Mouse (Mus musculus) monocyte, adult 2 months (primary cell): ENCODE results near the gene Alox12b.

Experiments used
- DNase-seq, 2 experiments: peaks; one replicate each; pipeline ENCODE4 v3.0.0; 2022; ENCODE audit warnings: low spot score in 2 of 2, low read depth in 1 of 2

The Alox12b gene

DNA sequence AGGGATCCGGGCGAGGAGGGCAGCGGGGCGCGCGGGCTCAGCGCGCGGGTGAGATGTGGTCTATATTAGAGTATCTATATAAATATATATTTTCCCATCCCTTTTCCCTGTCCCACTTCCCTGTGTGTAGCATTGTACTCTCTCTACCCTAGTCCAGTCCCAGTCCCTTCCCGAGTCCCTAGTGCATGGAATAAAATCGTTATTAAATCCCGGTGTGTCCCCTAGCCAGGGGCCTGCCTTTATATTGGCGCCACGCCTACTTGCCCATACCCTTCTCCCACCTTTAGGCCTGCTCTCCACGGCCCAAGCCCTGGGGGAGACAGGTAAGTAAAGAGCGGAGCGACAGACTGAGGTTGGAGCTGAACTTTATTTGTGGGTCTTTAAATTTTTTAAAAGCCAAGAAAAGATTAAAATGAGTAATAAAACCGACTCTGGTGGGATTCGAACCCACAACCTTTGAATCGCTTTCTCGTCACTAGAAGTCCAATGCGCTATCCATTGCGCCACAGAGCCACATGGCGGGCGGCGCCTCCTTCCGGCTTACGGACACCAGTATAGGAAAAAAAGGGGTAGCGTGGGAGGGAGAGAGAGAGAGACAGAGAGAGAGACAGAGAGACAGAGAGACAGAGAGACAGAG is 33.6 kb upstream of the Alox12b start:
- peak; percentile 84 to 86 for DNase-seq

DNA sequence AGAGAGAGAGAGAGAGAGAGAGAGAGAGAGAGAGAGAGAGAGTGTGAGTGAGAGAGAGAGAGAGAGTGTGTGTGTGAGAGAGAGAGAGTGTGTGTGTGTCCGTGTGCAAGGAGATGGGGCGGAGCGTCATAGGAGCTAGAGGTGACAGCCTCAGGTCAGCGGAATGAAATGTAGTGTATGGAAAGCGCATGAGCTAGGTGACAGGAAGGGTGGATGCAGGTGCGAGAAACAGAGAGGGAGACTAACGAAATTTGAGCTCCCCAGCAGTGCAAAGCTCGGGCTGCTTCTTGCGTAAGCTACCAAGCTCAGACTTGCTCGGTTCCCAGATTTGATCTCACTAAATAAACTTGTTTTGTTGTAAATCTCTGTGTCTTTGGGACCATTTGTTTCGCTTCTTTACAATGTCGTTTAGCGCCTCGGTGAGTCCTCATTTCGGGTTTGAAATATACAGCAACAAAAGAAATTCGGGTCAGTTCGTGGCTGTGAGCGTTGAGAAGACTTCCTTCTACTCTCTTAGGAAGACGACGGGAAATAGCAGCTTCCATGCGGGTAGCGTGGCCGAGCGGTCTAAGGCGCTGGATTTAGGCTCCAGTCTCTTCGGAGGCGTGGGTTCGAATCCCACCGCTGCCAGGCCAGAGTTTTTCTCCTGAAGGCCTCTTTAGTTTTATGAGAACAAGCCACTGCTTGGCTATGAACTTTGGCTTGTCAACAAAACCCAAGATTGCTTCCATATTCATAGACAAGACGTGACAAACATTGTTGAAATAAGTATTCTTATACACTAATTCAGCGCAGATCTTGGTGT is 32.9 kb upstream of the Alox12b start:
- peak; percentile 61 to 79 for DNase-seq

GRCm38 (mm10) chr11:69124498-69124847 is 32.3 kb upstream of the Alox12b start:
- DNase-seq = peak in 1 of 2 experiments; percentile 54

- DNase-seq = peak in 1 of 2 experiments; percentile 70
Measured at GRCm38 (mm10) chr11:69125041-69125851, 31.5 kb upstream of the Alox12b start.

DNA sequence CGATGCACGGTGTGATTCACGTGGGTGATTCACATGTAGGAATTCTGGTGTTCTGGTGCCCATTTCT is 31.1 kb upstream of the Alox12b start, which contains the start of gene Aloxe3:
Gene Aloxe3, plus strand, starts transcription at position 45 of the 67 bp plus-strand sequence.
- no peak for DNase-seq

- no peak for DNase-seq
Measured at GRCm38 (mm10) chr11:69125919-69126705, 30.7 kb upstream of the Alox12b start.

DNA sequence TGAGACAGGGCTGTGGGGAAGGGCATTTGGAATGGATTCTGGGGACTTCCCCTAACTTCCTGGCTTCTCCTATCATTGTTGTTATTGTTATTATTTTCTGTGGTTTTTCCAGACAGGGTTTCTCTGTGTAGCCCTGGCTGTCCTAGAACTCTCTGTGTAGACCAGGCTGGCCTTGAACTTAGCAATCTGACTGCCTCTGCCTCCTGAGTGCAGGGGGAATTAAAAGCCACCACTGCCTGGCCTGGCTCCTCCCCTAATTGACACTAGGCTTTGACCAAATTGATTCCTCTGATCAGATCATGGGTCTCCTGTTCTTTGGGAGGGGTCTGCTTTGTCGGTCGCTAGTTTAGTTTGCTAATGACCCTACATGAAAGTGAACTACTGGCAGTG is 30.1 kb upstream of the Alox12b start:
- DNase-seq = no peak

- no peak for DNase-seq
Measured at GRCm38 (mm10) chr11:69128426-69129122, 28.2 kb upstream of the Alox12b start.

GRCm38 (mm10) chr11:69133566-69133922 is 23.2 kb upstream of the Alox12b start:
- DNase-seq = no peak

- DNase-seq = peak in 1 of 2 experiments; percentile 53
Measured at GRCm38 (mm10) chr11:69133923-69134621, 22.7 kb upstream of the Alox12b start.

- DNase-seq = no peak
Measured at GRCm38 (mm10) chr11:69134622-69134968, 22.2 kb upstream of the Alox12b start.

DNA sequence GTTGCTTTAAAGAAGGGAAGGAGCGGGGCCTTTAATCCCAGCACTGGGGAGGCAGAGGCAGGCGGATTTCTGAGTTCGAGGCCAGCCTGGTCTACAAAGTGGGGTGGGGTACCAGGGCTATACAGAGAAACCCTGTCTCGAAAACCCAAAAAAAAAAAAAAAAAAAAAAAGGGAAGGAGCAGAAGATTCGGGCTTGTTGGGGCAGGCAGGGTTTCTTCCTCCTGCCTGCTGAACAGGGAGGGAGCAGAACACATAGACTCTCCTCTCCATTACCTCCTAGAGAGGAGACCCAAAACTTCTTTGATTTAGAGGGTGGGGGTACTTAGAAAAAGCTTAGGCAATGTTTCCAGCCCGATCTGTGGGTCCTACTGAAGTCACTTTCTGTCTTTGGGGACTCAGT is 21.4 kb upstream of the Alox12b start:
- DNase-seq = no peak

DNA sequence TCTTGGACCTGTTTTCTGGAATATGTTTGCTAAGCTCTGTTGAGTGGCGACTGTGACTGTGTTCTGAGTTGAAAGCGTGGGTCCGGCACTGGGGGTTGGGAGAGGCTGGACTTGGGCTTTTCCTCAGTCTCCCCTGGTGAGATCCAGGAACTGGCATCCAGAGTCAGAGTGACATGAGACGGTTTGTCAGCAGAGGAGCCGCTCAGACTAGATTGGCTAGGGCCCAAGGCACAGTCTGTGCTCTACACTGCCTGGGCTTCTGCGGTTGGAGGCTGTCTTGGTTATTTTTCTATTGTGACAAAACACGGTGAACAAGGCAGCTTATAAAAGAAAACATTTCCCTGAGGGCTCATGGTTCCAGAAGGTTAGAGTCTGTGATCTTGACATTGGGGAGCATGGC is 9.2 kb upstream of the Alox12b start:
- no peak for DNase-seq

DNA sequence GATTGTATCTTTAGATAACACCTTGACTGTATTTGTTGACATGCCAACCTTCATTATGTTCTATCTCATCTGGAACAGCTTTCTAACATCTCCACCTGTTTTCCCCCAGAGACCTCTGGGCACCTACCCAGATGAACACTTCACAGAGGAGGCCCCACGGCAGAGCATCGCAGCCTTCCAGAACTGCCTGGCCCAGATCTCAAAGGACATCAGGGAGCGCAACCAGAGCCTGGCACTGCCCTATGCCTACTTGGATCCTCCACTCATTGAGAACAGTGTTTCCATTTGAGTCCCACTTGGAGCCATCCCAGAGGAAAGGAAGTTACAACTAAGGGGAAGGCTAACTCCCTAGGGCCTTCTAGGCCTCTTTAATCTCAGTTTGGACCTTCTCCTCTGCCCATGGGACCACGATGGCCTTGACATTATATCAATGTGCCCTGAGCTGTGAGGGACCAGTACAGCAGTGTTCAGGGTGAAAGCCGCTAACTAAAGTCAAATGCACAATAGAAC is 8.3 kb upstream of the Alox12b start:
- no peak for DNase-seq

GRCm38 (mm10) chr11:69149728-69150127 is 7.1 kb upstream of the Alox12b start:
- DNase-seq = no peak

GRCm38 (mm10) chr11:69150444-69150843 is 6.3 kb upstream of the Alox12b start:
- DNase-seq = no peak

GRCm38 (mm10) chr11:69151004-69151403 is 5.8 kb upstream of the Alox12b start:
- no peak for DNase-seq

GRCm38 (mm10) chr11:69153831-69154230 is 3.0 kb upstream of the Alox12b start:
- no peak for DNase-seq

GRCm38 (mm10) chr11:69155351-69155750 is 1.4 kb upstream of the Alox12b start:
- DNase-seq = no peak

DNA sequence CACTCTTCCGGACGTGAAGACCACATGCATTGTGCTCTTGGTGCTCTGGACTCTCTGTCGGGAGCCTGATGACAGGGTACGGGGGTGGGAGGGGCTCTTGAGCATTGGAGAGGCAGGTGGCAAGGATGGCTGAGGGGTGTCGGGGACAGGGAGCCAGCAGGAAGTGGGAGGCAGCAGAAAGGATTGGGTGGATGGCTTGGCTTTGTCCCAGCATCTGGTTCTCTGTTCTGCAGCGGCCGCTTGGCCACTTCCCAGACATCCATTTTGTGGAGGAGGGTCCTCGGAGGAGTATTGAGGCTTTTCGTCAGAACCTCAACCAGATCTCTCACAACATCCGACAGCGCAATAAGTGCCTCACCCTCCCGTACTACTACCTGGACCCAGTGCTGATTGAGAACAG is 12.5 kb downstream of the Alox12b start:
- no peak for DNase-seq
